In genomic region chr17:57148994-57149803, GRCm38 (mm10) we compare ENCODE assay signal across 9 mouse cellular contexts. TPM values are rescaled to one million over a fixed set of nuclear protein-coding genes. Genes with fewer than 3 reads are reported as not detected.
DNase-seq lines count a peak whose midpoint lies in the region; ATAC-seq lines count a peak whose summit lies in the region.
"Had no signal": no experiment of that assay in that cellular context is flagged by ENCODE, and none has a peak within 500 bp of the region (broad histone marks: within the 10 kb centered on the region; RNA-seq: fewer than 3 reads in every experiment).

TSS of gene Cd70 (minus strand) at chr17:57149777.

- no peak within 1 kb of the TSS for H3K27ac ChIP-seq in kidney, embryonic 15.5 days
- no peak within 1 kb of the TSS for H3K27ac ChIP-seq in embryonic facial prominence, embryonic 13.5 days
- H3K27ac ChIP-seq in limb, embryonic 12.5 days: no peak within 1 kb of the TSS
- no peak within 1 kb of the TSS for H3K27ac ChIP-seq in stomach, embryonic 16.5 days (ENCODE audit: low read length)

- peak within 1 kb of the TSS; percentile 19 for H3K9ac ChIP-seq in kidney, embryonic 15.5 days
- peak within 1 kb of the TSS; percentile 58 for H3K9ac ChIP-seq in embryonic facial prominence, embryonic 13.5 days
- peak within 1 kb of the TSS; percentile 53; the same call in 1 of the 2 replicates for H3K9ac ChIP-seq in limb, embryonic 12.5 days (replicated peaks)
- peak within 1 kb of the TSS; percentile 40; the same call in 1 of the 2 replicates for H3K9ac ChIP-seq in stomach, embryonic 16.5 days (ENCODE audit: low read length)

- H3K36me3 ChIP-seq in kidney, embryonic 15.5 days: no peaks in the 10 kb centered on the region
- no peaks in the 10 kb centered on the region for H3K36me3 ChIP-seq in embryonic facial prominence, embryonic 13.5 days
- no peaks in the 10 kb centered on the region for H3K36me3 ChIP-seq in limb, embryonic 12.5 days
- H3K36me3 ChIP-seq in stomach, embryonic 16.5 days (ENCODE audit: control insufficient read depth, insufficient read depth, low read length): no peaks in the 10 kb centered on the region

- ATAC-seq in kidney, embryonic 15.5 days (replicated peaks; ENCODE audit: low FRiP score): peak; percentile 66; the same call in 1 of the 2 replicates
- ATAC-seq in embryonic facial prominence, embryonic 13.5 days (ENCODE audit: insufficient number of reproducible peaks, insufficient read depth, low FRiP score, low TSS enrichment, low read depth): no peak
- no peak for ATAC-seq in limb, embryonic 12.5 days (ENCODE audit: insufficient number of reproducible peaks, insufficient read depth, low FRiP score, low TSS enrichment, low read depth)
- no peak for ATAC-seq in stomach, embryonic 16.5 days (ENCODE audit: insufficient read depth, low FRiP score)
- ATAC-seq: Patski had no signal

- 2% methylated on average over 39 of the region's 39 CpGs for WGBS in kidney, embryonic 15.5 days
- 2% methylated on average over 39 of the region's 39 CpGs for WGBS in embryonic facial prominence, embryonic 13.5 days
- WGBS in limb, embryonic 12.5 days: 3% methylated on average over 39 of the region's 39 CpGs
- 7% methylated on average over 39 of the region's 39 CpGs for WGBS in stomach, embryonic 16.5 days

- H3K27me3 ChIP-seq in kidney, embryonic 15.5 days: peaks cover 51% of the 10 kb centered on the region
- peaks cover 58% of the 10 kb centered on the region for H3K27me3 ChIP-seq in embryonic facial prominence, embryonic 13.5 days
- peaks cover 57% of the 10 kb centered on the region for H3K27me3 ChIP-seq in limb, embryonic 12.5 days
- H3K27me3 ChIP-seq in stomach, embryonic 16.5 days (ENCODE audit: control insufficient read depth, insufficient read depth, low read length): peaks cover 32% of the 10 kb centered on the region

- peak within 1 kb of the TSS; percentile 40 for H3K4me3 ChIP-seq in kidney, embryonic 15.5 days (replicated peaks)
- peak within 1 kb of the TSS; percentile 35 for H3K4me3 ChIP-seq in embryonic facial prominence, embryonic 13.5 days
- H3K4me3 ChIP-seq in limb, embryonic 12.5 days (replicated peaks): peak within 1 kb of the TSS; percentile 37
- H3K4me3 ChIP-seq in stomach, embryonic 16.5 days (replicated peaks; ENCODE audit: low read length): peak within 1 kb of the TSS; percentile 24

- no peak for DNase-seq in kidney, postnatal 25 days
- DNase-seq in Muller cell, postnatal 12 days (ENCODE audit: inconsistent ontology term): peak; percentile 17
- no peak for DNase-seq in gastrocnemius, postnatal 4 days (ENCODE audit: low spot score in 2 of 2)
- no peak for DNase-seq in thymus, postnatal 36 days

- peaks cover 10% of the 10 kb centered on the region for H3K4me1 ChIP-seq in kidney, embryonic 15.5 days
- H3K4me1 ChIP-seq in embryonic facial prominence, embryonic 13.5 days: peaks cover 8% of the 10 kb centered on the region; the same call in 1 of the 2 replicates
- peaks cover 5% of the 10 kb centered on the region; the same call in 1 of the 2 replicates for H3K4me1 ChIP-seq in limb, embryonic 12.5 days (replicated peaks)
- H3K4me1 ChIP-seq in stomach, embryonic 16.5 days (ENCODE audit: control insufficient read depth, insufficient read depth, low read length): no peaks in the 10 kb centered on the region

- no peaks in the 10 kb centered on the region for H3K9me3 ChIP-seq in kidney, embryonic 15.5 days (replicated peaks)
- no peaks in the 10 kb centered on the region for H3K9me3 ChIP-seq in embryonic facial prominence, embryonic 13.5 days
- no peaks in the 10 kb centered on the region for H3K9me3 ChIP-seq in limb, embryonic 12.5 days
- H3K9me3 ChIP-seq in stomach, embryonic 16.5 days (replicated peaks; ENCODE audit: control insufficient read depth, low read length): no peaks in the 10 kb centered on the region

- peak within 1 kb of the TSS; percentile 74 for H3K4me2 ChIP-seq in kidney, embryonic 15.5 days
- H3K4me2 ChIP-seq in embryonic facial prominence, embryonic 13.5 days: peak within 1 kb of the TSS; percentile 62
- H3K4me2 ChIP-seq in limb, embryonic 12.5 days: peak within 1 kb of the TSS; percentile 59
- peak within 1 kb of the TSS; percentile 42 for H3K4me2 ChIP-seq in stomach, embryonic 16.5 days (ENCODE audit: low read depth, low read length)

RNA-seq across cellular contexts. Expression of gene Cd70, which starts in this region (rescaled TPM):
- 0.38 TPM in 1 of 2 replicates, not detected in the other for polyA plus RNA-seq in kidney, embryonic 15.5 days (2015; fragmentation: Nextera tagmentation; extraction: Ambion mirVana)
- polyA plus RNA-seq in embryonic facial prominence, embryonic 13.5 days (2015; fragmentation: Nextera tagmentation; extraction: Ambion mirVana): not detected in 2 replicates
- polyA plus RNA-seq in limb, embryonic 12.5 days (2016; fragmentation: Nextera tagmentation; extraction: Ambion mirVana): not detected in 2 replicates
- polyA plus RNA-seq in stomach, embryonic 16.5 days (2015; fragmentation: Nextera tagmentation; extraction: Ambion mirVana): 0.17 TPM in 1 of 2 replicates, not detected in the other
- not detected for total RNA-seq in gastrocnemius, postnatal 4 days (2021)
- polyA plus RNA-seq: Patski had no signal

Comparison
In these comparisons a context has a peak if more than half of its experiments do, and no peak if none do; other contexts are left out.
1. Peak in ATAC-seq, H3K4me3 ChIP-seq, H3K9ac ChIP-seq and H3K4me2 ChIP-seq in kidney, embryonic 15.5 days; RNA of the gene not detected or under 1 TPM.